23 mouse cellular contexts compared by ENCODE assay signal in the genomic region with DNA sequence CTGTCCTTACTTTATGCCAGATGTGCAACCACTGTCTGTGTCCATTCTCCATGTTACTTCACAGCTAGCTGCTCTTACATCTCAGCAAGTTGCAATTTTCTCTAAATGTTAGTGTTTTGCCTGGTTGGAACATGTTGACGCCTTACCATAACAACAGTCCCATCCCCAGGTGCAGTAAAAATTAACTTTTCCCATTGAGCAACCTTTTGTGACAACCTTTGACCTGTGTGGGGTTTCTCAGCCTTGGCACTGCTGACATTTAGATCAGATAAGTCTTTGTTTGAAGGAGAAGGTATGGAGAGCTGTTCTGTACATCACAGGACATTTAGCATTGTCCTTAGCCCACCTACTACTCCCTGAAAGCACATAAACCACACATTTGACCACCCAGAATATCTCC. TPM values are rescaled to one million over a fixed set of nuclear protein-coding genes. Genes with fewer than 3 reads are reported as not detected.
DNase-seq lines count a peak whose midpoint lies in the region; ATAC-seq and TF ChIP-seq lines count a peak whose summit lies in the region.
"Had no signal": no experiment of that assay in that cellular context is flagged by ENCODE, and none has a peak within 500 bp of the region (broad histone marks: within the 10 kb centered on the region; RNA-seq: fewer than 3 reads in every experiment).

No protein-coding gene starts in this region.

- no peak overlapping the region for H3K9ac ChIP-seq in liver, embryonic 16.5 days (ENCODE audit: low read depth, low read length)
- H3K9ac ChIP-seq: embryonic facial prominence, embryonic 15.5 days had no signal

- no peak for TF ChIP-seq POLR2A in kidney, adult 2 months (IDR thresholded peaks at IDR 0.05; ENCODE audit: low read depth, low read length)

- no peaks in the 10 kb centered on the region for H3K27me3 ChIP-seq in kidney, adult 2 months (replicated peaks; ENCODE audit: control insufficient read depth, insufficient read depth, low read length)
- H3K27me3 ChIP-seq in liver, embryonic 16.5 days (ENCODE audit: control insufficient read depth, insufficient read depth, low read depth, low read length): no peaks in the 10 kb centered on the region
- H3K27me3 ChIP-seq: embryonic facial prominence, embryonic 15.5 days had no signal

- H3K36me3 ChIP-seq in kidney, adult 2 months (ENCODE audit: control insufficient read depth, insufficient read depth, low read length): peaks cover 2% of the 10 kb centered on the region
- H3K36me3 ChIP-seq in liver, embryonic 16.5 days (ENCODE audit: control insufficient read depth, insufficient read depth): no peaks in the 10 kb centered on the region

- ATAC-seq in liver, embryonic 16.5 days (ENCODE audit: low read depth): peak; percentile 70; the same call in 1 of the 2 replicates
- ATAC-seq: CD4-positive, CD25-positive, alpha-beta regulatory T cell, adult 4 months; forebrain, embryonic 14.5 days had no signal

- no peak overlapping the region for H3K4me2 ChIP-seq in liver, embryonic 16.5 days (ENCODE audit: low read depth, low read length)
- H3K4me2 ChIP-seq: embryonic facial prominence, embryonic 15.5 days had no signal

- intact Hi-C loops in heart, postnatal 36 days (cut with DNase I): no loop called here

- 54% methylated on average over 1 of the region's 1 CpGs for WGBS in kidney, adult 2 months
- WGBS in liver, embryonic 16.5 days (ENCODE audit: insufficient replicate concordance): 56% methylated on average over 1 of the region's 1 CpGs

- H3K27ac ChIP-seq in kidney, adult 2 months (ENCODE audit: insufficient read depth, low read depth, low read length): no peak overlapping the region
- no peak overlapping the region for H3K27ac ChIP-seq in liver, embryonic 16.5 days (ENCODE audit: low read length)
- H3K27ac ChIP-seq: embryonic facial prominence, embryonic 15.5 days; gastrocnemius, adult 2 months had no signal

- TF ChIP-seq CTCF in kidney, adult 2 months (conservative IDR thresholded peaks at IDR 0.05; ENCODE audit: insufficient read depth, insufficient read length, low read depth, low read length): no peak

- H3K4me1 ChIP-seq in kidney, adult 2 months (ENCODE audit: control insufficient read depth, insufficient read depth, low read length): peaks cover 5% of the 10 kb centered on the region; the same call in 1 of the 2 replicates
- H3K4me1 ChIP-seq in liver, embryonic 16.5 days (ENCODE audit: control insufficient read depth, low read depth, low read length): peaks cover 5% of the 10 kb centered on the region
- H3K4me1 ChIP-seq: embryonic facial prominence, embryonic 15.5 days had no signal

- peak; percentile 18 for DNase-seq in heart, adult 11 months
- no peak for DNase-seq in heart, postnatal 36 days
- DNase-seq in kidney, adult 2 months: peak; percentile 27
- DNase-seq in kidney, postnatal 10 days: no peak
- DNase-seq in liver: no peak
- DNase-seq in right cerebral cortex, postnatal 14 days: no peak
- DNase-seq: adrenal gland, adult 8-10 months; adrenal gland, postnatal 36 days; B cell, adult 2 months; cerebellum, postnatal 14 days; embryo, embryonic 11 days; gastrocnemius, adult 2 months; gastrocnemius, postnatal 36 days; heart, adult 18-20 months; heart, postnatal 10 days had no signal

- H3K9me3 ChIP-seq in liver, embryonic 16.5 days (replicated peaks; ENCODE audit: control insufficient read depth, low read length): no peaks in the 10 kb centered on the region
- H3K9me3 ChIP-seq: embryonic facial prominence, embryonic 15.5 days; forebrain, embryonic 10.5 days; G1E; heart, embryonic 10.5 days had no signal

- H3K4me3 ChIP-seq in kidney, adult 2 months (ENCODE audit: insufficient read depth, low read depth, low read length): no peak overlapping the region
- H3K4me3 ChIP-seq in liver, embryonic 16.5 days (ENCODE audit: low read depth, low read length): no peak overlapping the region
- H3K4me3 ChIP-seq: embryonic facial prominence, embryonic 15.5 days; erythroblast, embryonic 14.5 days; forebrain, embryonic 10.5 days; gastrocnemius, adult 2 months; heart, embryonic 10.5 days had no signal

RNA-seq across cellular contexts. Expression of gene Tbc1d9b, which starts 41.4 kb away (rescaled TPM):
- total RNA-seq in heart, postnatal 36 days (2021): 10 to 100 TPM; 43.8 to 49.7 TPM
- polyA plus RNA-seq in kidney, adult 2 months (2012; rRNA removed): 52.2 and 60.9 TPM in 2 replicates
- 12.9 and 13.1 TPM in 2 replicates for polyA plus RNA-seq in liver, embryonic 16.5 days (2015; fragmentation: Nextera tagmentation; extraction: Ambion mirVana)

Comparison
In these comparisons a context has a peak if more than half of its experiments do, and no peak if none do; other contexts are left out.
1. DNase-seq: peak in heart, adult 11 months (single experiment) and kidney, adult 2 months (single experiment); none in heart, postnatal 36 days (0 of 2), kidney, postnatal 10 days (single experiment), liver (single experiment) and right cerebral cortex, postnatal 14 days (single experiment).